Mouse (Mus musculus): ENCODE measurements around the gene Fam120a.

GRCm38 (mm10) chr13:48982482-48983098 lies 14.8 kb upstream of the Fam120a start:
- TF ChIP-seq CTCF (IDR thresholded peaks at IDR 0.05; ENCODE audit: control insufficient read depth, insufficient read depth, insufficient read length) (no peak), MYOD1 (IDR thresholded peaks at IDR 0.05; ENCODE audit: control insufficient read depth, insufficient read length, low read depth) (no peak), MAX (IDR thresholded peaks at IDR 0.05) (no peak)

Measured in C2C12 (cell line).